Comparison of ENCODE assay signal across 21 mouse cellular contexts in the genomic region with DNA sequence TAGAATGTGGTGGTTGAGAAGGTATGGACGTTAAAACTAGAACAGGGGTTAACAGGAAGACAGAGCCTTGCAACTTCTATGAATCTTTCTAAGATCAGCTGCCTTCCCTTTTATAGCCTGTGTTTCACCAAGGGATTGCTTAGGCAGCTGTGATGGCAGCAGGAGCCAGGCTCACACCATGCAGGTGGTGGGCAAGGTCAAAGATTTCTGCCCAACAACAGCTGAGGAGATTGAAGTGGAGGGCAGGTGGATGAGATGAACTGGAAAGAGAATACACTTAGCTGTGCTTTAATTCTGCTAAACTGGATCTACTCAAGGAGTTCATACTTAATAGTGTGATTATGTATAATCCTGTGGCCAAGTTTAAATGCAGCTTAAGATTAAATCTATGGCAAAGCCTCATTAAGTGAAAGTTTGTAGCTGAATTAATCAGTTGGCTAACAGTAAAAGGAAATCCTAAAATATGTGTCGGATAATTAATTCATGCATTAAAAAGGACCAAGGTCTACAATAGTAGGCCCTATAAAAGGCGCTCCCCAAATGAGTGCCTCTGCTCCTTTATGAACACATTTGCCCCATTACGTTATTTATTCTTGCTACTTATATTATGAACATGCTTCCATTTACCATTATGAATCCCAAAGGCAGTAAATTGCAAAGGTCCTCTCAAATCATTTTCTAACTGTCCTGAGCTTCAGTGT.
DNase-seq lines count a peak whose midpoint lies in the region; ATAC-seq and TF ChIP-seq lines count a peak whose summit lies in the region.
"Had no signal": no experiment of that assay in that cellular context is flagged by ENCODE, and none has a peak within 500 bp of the region (broad histone marks: within the 10 kb centered on the region; RNA-seq: fewer than 3 reads in every experiment).

No protein-coding gene starts in this region.

- no peaks in the 10 kb centered on the region for H3K9me3 ChIP-seq in forebrain, embryonic 12.5 days
- no peaks in the 10 kb centered on the region for H3K9me3 ChIP-seq in intestine, embryonic 15.5 days
- H3K9me3 ChIP-seq in liver, embryonic 11.5 days (ENCODE audit: control insufficient read depth, low read length), result no peaks in the 10 kb centered on the region
- H3K9me3 ChIP-seq: heart, embryonic 10.5 days; liver, embryonic 12.5 days; lung, embryonic 15.5 days; neural tube, embryonic 12.5 days had no signal

- no peak for TF ChIP-seq POLR2A in myocyte (IDR thresholded peaks at IDR 0.05; ENCODE audit: insufficient read length, low read depth)

- TF ChIP-seq CTCF in layer of hippocampus, adult 2 months (conservative IDR thresholded peaks at IDR 0.05), result no peak

- H3K79me2 ChIP-seq in myocyte (ENCODE audit: control insufficient read depth, insufficient read depth), result no peaks in the 10 kb centered on the region

- no peaks in the 10 kb centered on the region for H3K27me3 ChIP-seq in forebrain, embryonic 12.5 days
- no peaks in the 10 kb centered on the region for H3K27me3 ChIP-seq in myocyte (ENCODE audit: control insufficient read depth, insufficient read depth, insufficient read length)
- no peaks in the 10 kb centered on the region for H3K27me3 ChIP-seq in intestine, embryonic 15.5 days (replicated peaks)
- no peaks in the 10 kb centered on the region for H3K27me3 ChIP-seq in liver, embryonic 11.5 days (replicated peaks; ENCODE audit: control insufficient read depth, insufficient read depth, low read length)
- H3K27me3 ChIP-seq: CH12.LX; liver, embryonic 12.5 days; lung, embryonic 15.5 days; neural tube, embryonic 12.5 days had no signal

- H3K36me3 ChIP-seq in forebrain, embryonic 12.5 days (replicated peaks), result no peaks in the 10 kb centered on the region
- H3K36me3 ChIP-seq in myocyte (ENCODE audit: control insufficient read depth, insufficient read depth), result no peaks in the 10 kb centered on the region
- no peaks in the 10 kb centered on the region for H3K36me3 ChIP-seq in intestine, embryonic 15.5 days
- H3K36me3 ChIP-seq in liver, embryonic 11.5 days (ENCODE audit: control insufficient read depth, insufficient read depth, low read length), result no peaks in the 10 kb centered on the region
- H3K36me3 ChIP-seq: heart, embryonic 10.5 days; liver, embryonic 12.5 days; lung, embryonic 15.5 days; neural tube, embryonic 12.5 days had no signal

- ATAC-seq in forebrain, embryonic 12.5 days (ENCODE audit: low FRiP score), result peak; percentile 81; the same call in 1 of the 2 replicates
- no peak for ATAC-seq in intestine, embryonic 15.5 days
- no peak for ATAC-seq in liver, embryonic 11.5 days (replicated peaks; ENCODE audit: low FRiP score)
- ATAC-seq: liver, embryonic 12.5 days had no signal

- 48% methylated on average over 4 of the region's 4 CpGs for WGBS in forebrain, embryonic 12.5 days
- 94% methylated on average over 4 of the region's 4 CpGs for WGBS in intestine, embryonic 15.5 days
- WGBS in liver, embryonic 11.5 days, result 84% methylated on average over 4 of the region's 4 CpGs

- DNase-seq in cerebellum, postnatal 10 days, result peak; percentile 51 to 63
- no peak for DNase-seq in cerebellum, adult 9-10 months
- DNase-seq in layer of hippocampus, adult 2 months (ENCODE audit: low spot score in 2 of 2), result no peak
- DNase-seq in layer of hippocampus, adult 9-10 months (ENCODE audit: low spot score), result no peak
- DNase-seq in liver, embryonic 11.5 days (ENCODE audit: low spot score), result no peak
- DNase-seq: adrenal gland, adult 2 months; gastrocnemius, postnatal 36 days; heart, postnatal 14 days; layer of hippocampus, postnatal 36 days; midbrain, embryonic 14.5 days; thymus, adult 18-20 months had no signal

- peaks cover 6% of the 10 kb centered on the region; the same call in 1 of the 2 replicates for H3K4me1 ChIP-seq in forebrain, embryonic 12.5 days
- H3K4me1 ChIP-seq in intestine, embryonic 15.5 days (replicated peaks), result no peaks in the 10 kb centered on the region
- H3K4me1 ChIP-seq in liver, embryonic 11.5 days (replicated peaks; ENCODE audit: control insufficient read depth, insufficient read depth, low read length), result no peaks in the 10 kb centered on the region
- H3K4me1 ChIP-seq: heart, embryonic 10.5 days; liver, embryonic 12.5 days; lung, embryonic 15.5 days; neural tube, embryonic 12.5 days had no signal

- H3K4me3 ChIP-seq in layer of hippocampus, adult 2 months, result no peak overlapping the region
- H3K4me3 ChIP-seq in forebrain, embryonic 12.5 days (replicated peaks), result no peak overlapping the region
- no peak overlapping the region for H3K4me3 ChIP-seq in myocyte
- H3K4me3 ChIP-seq in intestine, embryonic 15.5 days (replicated peaks), result no peak overlapping the region
- no peak overlapping the region for H3K4me3 ChIP-seq in liver, embryonic 11.5 days (ENCODE audit: low read depth, low read length)
- H3K4me3 ChIP-seq: erythroblast, embryonic 14.5 days; heart, embryonic 10.5 days; liver, embryonic 12.5 days; lung, embryonic 15.5 days; neural tube, embryonic 12.5 days had no signal

- H3K4me2 ChIP-seq in forebrain, embryonic 12.5 days, result no peak overlapping the region
- H3K4me2 ChIP-seq in myocyte (ENCODE audit: low read depth), result no peak overlapping the region
- no peak overlapping the region for H3K4me2 ChIP-seq in intestine, embryonic 15.5 days (replicated peaks)
- H3K4me2 ChIP-seq in liver, embryonic 11.5 days, result no peak overlapping the region
- H3K4me2 ChIP-seq: liver, embryonic 12.5 days; lung, embryonic 15.5 days; neural tube, embryonic 12.5 days had no signal

- no peak overlapping the region for H3ac ChIP-seq in myocyte (ENCODE audit: control insufficient read depth, insufficient read length)

- H3K9ac ChIP-seq in forebrain, embryonic 12.5 days, result no peak overlapping the region
- no peak overlapping the region for H3K9ac ChIP-seq in intestine, embryonic 15.5 days
- H3K9ac ChIP-seq in liver, embryonic 11.5 days (ENCODE audit: low read depth, low read length), result no peak overlapping the region
- H3K9ac ChIP-seq: liver, embryonic 12.5 days; lung, embryonic 15.5 days; neural tube, embryonic 12.5 days had no signal

- peak overlapping the region; percentile 65 for H3K27ac ChIP-seq in layer of hippocampus, adult 2 months
- H3K27ac ChIP-seq in forebrain, embryonic 12.5 days, result peak overlapping the region; percentile 68
- H3K27ac ChIP-seq in intestine, embryonic 15.5 days, result no peak overlapping the region
- H3K27ac ChIP-seq in liver, embryonic 11.5 days (ENCODE audit: low read depth, low read length), result no peak overlapping the region
- H3K27ac ChIP-seq: heart, embryonic 10.5 days; liver, embryonic 12.5 days; lung, embryonic 15.5 days; macrophage; neural tube, embryonic 12.5 days had no signal

TF ChIP-seq in myocyte, 11 proteins besides CTCF, POLR2A, EP300 and RAD21:
- no peak for TF ChIP-seq E2F4 (IDR thresholded peaks at IDR 0.05; ENCODE audit: insufficient read depth)
- TF ChIP-seq MAX (IDR thresholded peaks at IDR 0.05; ENCODE audit: low read depth), result no peak
- TF ChIP-seq REST (IDR thresholded peaks at IDR 0.05; ENCODE audit: insufficient read depth, insufficient read length), result no peak
- peak; percentile 18 for TF ChIP-seq TCF3 (IDR thresholded peaks at IDR 0.05; ENCODE audit: insufficient read length, low read depth)
- peak in 2 of 3 experiments; percentile 41 to 85 for TF ChIP-seq MYOG (IDR thresholded peaks at IDR 0.05; ENCODE audit: control insufficient read depth in 1 of 3, insufficient read depth in 1 of 3, insufficient read length in 2 of 3, low read depth in 2 of 3)
- TF ChIP-seq MYOD1 (IDR thresholded peaks at IDR 0.05; ENCODE audit: control insufficient read depth in 1 of 3, insufficient read length in 2 of 3, low read depth in 2 of 3), result peak in 2 of 3 experiments; percentile 48 to 67
- no peak for TF ChIP-seq USF1 (IDR thresholded peaks at IDR 0.05; ENCODE audit: low read depth)

Comparison
In these comparisons a context has a peak if more than half of its experiments do, and no peak if none do; other contexts are left out.
1. DNase-seq: peak in cerebellum, postnatal 10 days (2 of 2); none in cerebellum, adult 9-10 months (single experiment), layer of hippocampus, adult 2 months (0 of 2), layer of hippocampus, adult 9-10 months (single experiment) and liver, embryonic 11.5 days (single experiment).
2. H3K27ac ChIP-seq: peak in layer of hippocampus, adult 2 months (single experiment) and forebrain, embryonic 12.5 days (single experiment); none in intestine, embryonic 15.5 days (single experiment) and liver, embryonic 11.5 days (single experiment).